Mouse (Mus musculus) hindbrain, embryonic 15.5 days (tissue): ENCODE measurements around the gene Rerg. TPM values are rescaled to one million over a fixed set of nuclear protein-coding genes. Genes with fewer than 3 reads are reported as not detected.

Experiments
- ATAC-seq: fragments of 200-750 bp; cut with Nextera tagmentation; 2 replicates; pipeline ENCODE4 v1.8.0; 2017; ENCODE audit warnings: low read depth, moderate number of reproducible peaks, moderate TSS enrichment; ENCODE audit not compliant: low FRiP score
- H3K27ac ChIP-seq: fragments of 300-500 bp; sonication (generic); replicated peaks from 2 replicates; pipeline ENCODE4 v1.5.1; 2015; ENCODE audit warnings: mild to moderate bottlenecking, inconsistent platforms
- H3K27me3 ChIP-seq: fragments of 300-500 bp; sonication (generic); 2 replicates; pipeline ENCODE4 v1.6.1; 2015; ENCODE audit warnings: control low read depth, inconsistent platforms
- H3K36me3 ChIP-seq: fragments of 300-500 bp; sonication (generic); 2 replicates; pipeline ENCODE4 v1.6.1; 2015; ENCODE audit warnings: control low read depth, inconsistent platforms
- H3K4me1 ChIP-seq: fragments of 300-500 bp; sonication (generic); replicated peaks from 2 replicates; pipeline ENCODE4 v1.6.1; 2015; ENCODE audit warnings: control low read depth, inconsistent platforms
- H3K4me2 ChIP-seq: fragments of 300-500 bp; sonication (generic); 2 replicates; pipeline ENCODE4 v1.6.1; 2015; ENCODE audit warnings: moderate library complexity, mild to moderate bottlenecking, inconsistent platforms
- H3K4me3 ChIP-seq: fragments of 300-500 bp; sonication (generic); 2 replicates; pipeline ENCODE4 v1.5.1; 2015; ENCODE audit warnings: mild to moderate bottlenecking, inconsistent platforms
- H3K9ac ChIP-seq: fragments of 300-500 bp; sonication (generic); 2 replicates; pipeline ENCODE4 v1.6.1; 2015; ENCODE audit warnings: inconsistent platforms
- H3K9me3 ChIP-seq: fragments of 300-500 bp; sonication (generic); 2 replicates; pipeline ENCODE4 v1.6.1; 2016; ENCODE audit warnings: control low read depth, inconsistent platforms
- WGBS: fragments of 180-500 bp; shearing (Covaris S2); methylation state at CpG from one replicate; pipeline ENCODE4 v1.1.7; 2015; 5-methylcytosine and 5-hydroxymethylcytosine counted together
- polyA plus RNA-seq: library from polyadenylated mRNA; unstranded; fragments of >200 nt; fragmentation: Nextera tagmentation; extraction: Ambion mirVana; gene quantifications from 2 replicates; pipeline ENCODE4 v1.2.1, GENCODE M21; 2015

Gene Rerg
- polyA plus RNA-seq: 7.1 and 7.5 TPM in 2 replicates

GRCm38 (mm10) chr6:137170226-137170625 lies at the start of gene Rerg:
Gene Rerg (minus strand): TSS chr6:137170497.
- Histone ChIP-seq H3K4me2 (peak within 1 kb of the TSS; percentile 97), H3K4me1 (peaks cover 19% of the 10 kb centered on the region), H3K27ac (no peak within 1 kb of the TSS), H3K36me3 (no peaks in the 10 kb centered on the region), H3K27me3 (peaks cover 17% of the 10 kb centered on the region), H3K4me3 (peak within 1 kb of the TSS; percentile 56), H3K9ac (peak within 1 kb of the TSS; percentile 58), H3K9me3 (no peaks in the 10 kb centered on the region)
- ATAC-seq: no peak
- WGBS: 15% methylated on average over 5 of the region's 5 CpGs

- no peaks in the 10 kb centered on the region for H3K4me1 ChIP-seq
- H3K27me3 ChIP-seq: no peaks in the 10 kb centered on the region
- H3K36me3 ChIP-seq: no peaks in the 10 kb centered on the region
- no peak overlapping the region for H3K4me2 ChIP-seq
- WGBS: 72% methylated on average over 8 of the region's 8 CpGs
- H3K4me3 ChIP-seq: no peak overlapping the region
- ATAC-seq: peak; percentile 61; the same call in 1 of the 2 replicates
- H3K9me3 ChIP-seq: no peaks in the 10 kb centered on the region
- no peak overlapping the region for H3K27ac ChIP-seq
- no peak overlapping the region for H3K9ac ChIP-seq
Measured at GRCm38 (mm10) chr6:137217841-137218463, 47.7 kb upstream of the Rerg start.

GRCm38 (mm10) chr6:137211441-137211840 lies 41.1 kb upstream of the Rerg start:
- ATAC-seq: no peak
- 67% methylated on average over 2 of the region's 2 CpGs for WGBS
- Histone ChIP-seq H3K9me3 (no peaks in the 10 kb centered on the region), H3K36me3 (no peaks in the 10 kb centered on the region), H3K4me1 (no peaks in the 10 kb centered on the region), H3K27me3 (no peaks in the 10 kb centered on the region), H3K9ac (no peak overlapping the region), H3K4me2 (no peak overlapping the region), H3K4me3 (no peak overlapping the region), H3K27ac (no peak overlapping the region)

GRCm38 (mm10) chr6:137210991-137211390 lies 40.7 kb upstream of the Rerg start:
- Histone ChIP-seq H3K4me1 (no peaks in the 10 kb centered on the region), H3K27ac (no peak overlapping the region), H3K9ac (no peak overlapping the region), H3K4me2 (no peak overlapping the region), H3K27me3 (no peaks in the 10 kb centered on the region), H3K36me3 (no peaks in the 10 kb centered on the region), H3K9me3 (no peaks in the 10 kb centered on the region), H3K4me3 (no peak overlapping the region)
- 93% methylated on average over 10 of the region's 10 CpGs for WGBS
- no peak for ATAC-seq

- H3K4me3 ChIP-seq: no peak overlapping the region
- no peaks in the 10 kb centered on the region for H3K4me1 ChIP-seq
- H3K27ac ChIP-seq: no peak overlapping the region
- 70% methylated on average over 8 of the region's 8 CpGs for WGBS
- no peak overlapping the region for H3K4me2 ChIP-seq
- no peaks in the 10 kb centered on the region for H3K27me3 ChIP-seq
- H3K9me3 ChIP-seq: no peaks in the 10 kb centered on the region
- peak; percentile 78 for ATAC-seq
- H3K9ac ChIP-seq: no peak overlapping the region
- H3K36me3 ChIP-seq: no peaks in the 10 kb centered on the region
Measured at GRCm38 (mm10) chr6:137209992-137210391, 39.7 kb upstream of the Rerg start.

- Histone ChIP-seq H3K4me1 (no peaks in the 10 kb centered on the region), H3K36me3 (no peaks in the 10 kb centered on the region), H3K27me3 (no peaks in the 10 kb centered on the region), H3K27ac (no peak overlapping the region), H3K9me3 (no peaks in the 10 kb centered on the region), H3K4me2 (no peak overlapping the region), H3K4me3 (no peak overlapping the region), H3K9ac (no peak overlapping the region)
- no peak for ATAC-seq
- WGBS: 92% methylated on average over 6 of the region's 6 CpGs
Measured at GRCm38 (mm10) chr6:137207126-137207525, 36.8 kb upstream of the Rerg start.

GRCm38 (mm10) chr6:137205662-137206400 lies 35.5 kb upstream of the Rerg start:
- WGBS: 61% methylated on average over 11 of the region's 11 CpGs
- no peaks in the 10 kb centered on the region for H3K4me1 ChIP-seq
- no peaks in the 10 kb centered on the region for H3K27me3 ChIP-seq
- H3K4me3 ChIP-seq: no peak overlapping the region
- H3K9me3 ChIP-seq: no peaks in the 10 kb centered on the region
- no peak overlapping the region for H3K27ac ChIP-seq
- H3K36me3 ChIP-seq: no peaks in the 10 kb centered on the region
- no peak for ATAC-seq
- no peak overlapping the region for H3K9ac ChIP-seq
- no peak overlapping the region for H3K4me2 ChIP-seq

GRCm38 (mm10) chr6:137202661-137203060 lies 32.4 kb upstream of the Rerg start:
- H3K9me3 ChIP-seq: no peaks in the 10 kb centered on the region
- no peak overlapping the region for H3K4me3 ChIP-seq
- no peak overlapping the region for H3K4me2 ChIP-seq
- H3K4me1 ChIP-seq: no peaks in the 10 kb centered on the region
- no peak for ATAC-seq
- H3K27me3 ChIP-seq: no peaks in the 10 kb centered on the region
- WGBS: 91% methylated on average over 4 of the region's 4 CpGs
- no peak overlapping the region for H3K9ac ChIP-seq
- H3K36me3 ChIP-seq: no peaks in the 10 kb centered on the region
- no peak overlapping the region for H3K27ac ChIP-seq

- H3K9me3 ChIP-seq: no peaks in the 10 kb centered on the region
- no peaks in the 10 kb centered on the region for H3K36me3 ChIP-seq
- ATAC-seq: no peak
- H3K27me3 ChIP-seq: no peaks in the 10 kb centered on the region
- no peaks in the 10 kb centered on the region for H3K4me1 ChIP-seq
- 68% methylated on average over 7 of the region's 7 CpGs for WGBS
- H3K4me2 ChIP-seq: no peak overlapping the region
- H3K27ac ChIP-seq: no peak overlapping the region
- H3K4me3 ChIP-seq: no peak overlapping the region
- no peak overlapping the region for H3K9ac ChIP-seq
Measured at GRCm38 (mm10) chr6:137201578-137201977, 31.3 kb upstream of the Rerg start.

- no peak for ATAC-seq
- H3K36me3 ChIP-seq: no peaks in the 10 kb centered on the region
- H3K27me3 ChIP-seq: no peaks in the 10 kb centered on the region
- 92% methylated on average over 3 of the region's 3 CpGs for WGBS
- no peak overlapping the region for H3K9ac ChIP-seq
- H3K27ac ChIP-seq: no peak overlapping the region
- H3K9me3 ChIP-seq: no peaks in the 10 kb centered on the region
- H3K4me3 ChIP-seq: no peak overlapping the region
- no peaks in the 10 kb centered on the region for H3K4me1 ChIP-seq
- H3K4me2 ChIP-seq: no peak overlapping the region
Measured at GRCm38 (mm10) chr6:137201166-137201565, 30.9 kb upstream of the Rerg start.

- no peak for ATAC-seq
- no peak overlapping the region for H3K27ac ChIP-seq
- no peaks in the 10 kb centered on the region for H3K27me3 ChIP-seq
- WGBS: 24% methylated on average over 6 of the region's 6 CpGs
- peaks cover 3% of the 10 kb centered on the region; the same call in 1 of the 2 replicates for H3K4me1 ChIP-seq
- no peak overlapping the region for H3K4me2 ChIP-seq
- no peak overlapping the region for H3K4me3 ChIP-seq
- H3K36me3 ChIP-seq: no peaks in the 10 kb centered on the region
- H3K9me3 ChIP-seq: no peaks in the 10 kb centered on the region
- H3K9ac ChIP-seq: no peak overlapping the region
Measured at GRCm38 (mm10) chr6:137192063-137192462, 21.8 kb upstream of the Rerg start.

GRCm38 (mm10) chr6:137191026-137191425 lies 20.7 kb upstream of the Rerg start:
- H3K27me3 ChIP-seq: no peaks in the 10 kb centered on the region
- no peaks in the 10 kb centered on the region for H3K36me3 ChIP-seq
- no peaks in the 10 kb centered on the region for H3K9me3 ChIP-seq
- 89% methylated on average over 11 of the region's 11 CpGs for WGBS
- no peak overlapping the region for H3K9ac ChIP-seq
- ATAC-seq: no peak
- no peak overlapping the region for H3K27ac ChIP-seq
- H3K4me2 ChIP-seq: no peak overlapping the region
- peaks cover 3% of the 10 kb centered on the region; the same call in 1 of the 2 replicates for H3K4me1 ChIP-seq
- no peak overlapping the region for H3K4me3 ChIP-seq
